Mouse (Mus musculus): Measurements from ENCODE around the gene Wdcp. TPM values are rescaled to one million over a fixed set of nuclear protein-coding genes. Genes with fewer than 3 reads are reported as not detected.
"Not testable (repeated sequence)": the region's sequence is repeated elsewhere in the genome, so short reads cannot be mapped to it uniquely, and the experiment has no call there.

The Wdcp gene
- total and polyA plus RNA-seq, 2 experiments: 7.4 to 8.0 TPM

DNA sequence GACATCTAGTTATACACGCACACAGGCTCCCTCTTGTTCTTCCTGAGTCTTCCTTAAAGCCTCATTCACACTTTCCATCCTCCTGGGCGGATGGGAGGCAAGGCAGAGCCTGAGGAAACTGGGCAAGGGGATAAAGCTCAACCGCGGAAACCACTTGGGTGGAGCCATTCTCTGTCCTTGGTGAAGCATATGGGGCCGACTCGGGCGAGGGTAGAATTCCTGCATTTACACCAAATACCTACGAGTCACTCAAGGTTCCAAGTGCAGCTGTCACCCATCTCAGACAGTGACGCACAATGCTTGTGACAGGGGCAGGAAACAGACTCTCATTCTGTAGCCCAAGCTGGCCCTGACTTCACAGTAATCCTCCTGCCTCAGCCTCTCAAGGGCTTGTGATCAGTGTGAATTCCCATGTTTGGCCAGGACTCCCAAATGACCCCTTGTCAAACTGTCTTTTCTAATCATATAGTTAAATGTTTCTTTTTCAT lies 35.2 kb downstream of the Wdcp start:
- 85% methylated on average over 9 of the region's 9 CpGs for WGBS
- H3K27ac ChIP-seq (replicated peaks; ENCODE audit: insufficient read depth, low read depth, low read length): no peak overlapping the region

DNA sequence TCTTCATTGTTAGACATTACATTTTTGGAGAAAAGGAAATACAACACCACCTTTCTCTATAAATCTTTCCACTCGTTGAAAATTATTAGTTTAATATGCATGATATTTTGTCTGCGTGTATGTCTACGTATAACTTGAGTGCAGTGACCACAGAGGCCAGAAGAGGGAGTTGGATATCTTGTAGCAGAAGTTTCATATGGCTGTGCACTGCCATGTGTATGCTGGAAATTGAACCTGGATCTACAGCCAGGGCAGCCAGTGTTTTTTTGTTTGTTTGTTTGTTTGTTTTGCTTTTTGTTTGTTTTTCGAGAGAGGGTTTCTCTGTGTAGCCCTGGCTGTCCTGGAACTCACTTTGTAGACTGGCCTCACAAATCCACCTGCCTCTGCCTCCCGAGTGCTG lies 35.9 kb downstream of the Wdcp start:
- TF ChIP-seq POLR2A (IDR thresholded peaks at IDR 0.05; ENCODE audit: extremely low read depth, insufficient read depth, low read length) (no peak), CTCF (IDR thresholded peaks at IDR 0.05; ENCODE audit: low read depth, low read length) (no peak)
- Histone ChIP-seq H3K27me3 (ENCODE audit: control insufficient read depth, insufficient read depth, low read length) (no peaks in the 10 kb centered on the region), H3K4me1 (ENCODE audit: control insufficient read depth, insufficient read depth, low read length) (peaks cover 5% of the 10 kb centered on the region), H3K36me3 (ENCODE audit: control insufficient read depth, insufficient read depth, low read length) (peaks cover 15% of the 10 kb centered on the region), H3K27ac (replicated peaks; ENCODE audit: insufficient read depth, low read depth, low read length) (no peak overlapping the region), H3K4me3 (ENCODE audit: insufficient read depth, low read depth, low read length) (no peak overlapping the region), H3K79me2 (ENCODE audit: control insufficient read depth, insufficient read depth, low read length) (no peaks in the 10 kb centered on the region), H3K9ac (ENCODE audit: low read depth, low read length) (no peak overlapping the region)
- DNase-seq (ENCODE audit: extremely low read depth, low read depth, low spot score): peak; percentile 26
- 95% methylated on average over 5 of the region's 5 CpGs for WGBS

More for the DNA sequence above, 35.2 kb downstream of the Wdcp start:
- Histone ChIP-seq H3K79me2 (ENCODE audit: control insufficient read depth, insufficient read depth, low read length) (no peaks in the 10 kb centered on the region), H3K4me1 (ENCODE audit: control insufficient read depth, insufficient read depth, low read length) (peaks cover 7% of the 10 kb centered on the region), H3K36me3 (ENCODE audit: control insufficient read depth, insufficient read depth, low read length) (peaks cover 15% of the 10 kb centered on the region), H3K27me3 (ENCODE audit: control insufficient read depth, insufficient read depth, low read length) (no peaks in the 10 kb centered on the region), H3K9ac (ENCODE audit: low read depth, low read length) (no peak overlapping the region), H3K4me3 (ENCODE audit: insufficient read depth, low read depth, low read length) (no peak overlapping the region)
- no peak for TF ChIP-seq POLR2A (IDR thresholded peaks at IDR 0.05; ENCODE audit: extremely low read depth, insufficient read depth, low read length)
- TF ChIP-seq CTCF (IDR thresholded peaks at IDR 0.05; ENCODE audit: low read depth, low read length): no peak
- DNase-seq (ENCODE audit: extremely low read depth, low read depth, low spot score): no peak

DNA sequence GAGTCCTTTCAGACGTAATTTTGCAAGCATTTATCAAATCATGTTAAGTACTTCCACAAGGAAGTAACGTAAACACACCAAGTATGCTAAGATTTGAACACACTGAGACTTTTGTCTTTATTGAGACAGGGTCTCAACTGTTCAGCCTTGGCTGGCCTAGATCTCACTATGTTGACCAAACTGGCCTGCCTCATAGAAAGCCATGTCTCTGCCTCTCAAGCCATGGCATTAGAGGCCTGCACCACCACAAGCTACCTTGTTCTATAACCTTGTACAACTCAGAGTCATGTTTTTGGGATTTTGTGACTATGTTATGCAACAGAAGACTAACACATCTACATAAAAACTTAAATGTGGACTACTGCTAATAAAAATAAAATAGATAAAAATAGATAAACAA lies 39.0 kb downstream of the Wdcp start:
- H3K36me3 ChIP-seq (ENCODE audit: control insufficient read depth, insufficient read depth, low read length): peaks cover 24% of the 10 kb centered on the region
- no peak overlapping the region for H3K9ac ChIP-seq (ENCODE audit: low read depth, low read length)
- H3K79me2 ChIP-seq (ENCODE audit: control insufficient read depth, insufficient read depth, low read length): no peaks in the 10 kb centered on the region
- 97% methylated on average over 2 of the region's 2 CpGs for WGBS
- no peak overlapping the region for H3K4me3 ChIP-seq (ENCODE audit: insufficient read depth, low read depth, low read length)
- no peak overlapping the region for H3K27ac ChIP-seq (replicated peaks; ENCODE audit: insufficient read depth, low read depth, low read length)
- DNase-seq (ENCODE audit: extremely low read depth, low read depth, low spot score): no peak
- no peaks in the 10 kb centered on the region for H3K4me1 ChIP-seq (ENCODE audit: control insufficient read depth, insufficient read depth, low read length)
- H3K27me3 ChIP-seq (ENCODE audit: control insufficient read depth, insufficient read depth, low read length): no peaks in the 10 kb centered on the region
- TF ChIP-seq CTCF (IDR thresholded peaks at IDR 0.05; ENCODE audit: low read depth, low read length): no peak
- TF ChIP-seq POLR2A (IDR thresholded peaks at IDR 0.05; ENCODE audit: extremely low read depth, insufficient read depth, low read length): no peak

DNA sequence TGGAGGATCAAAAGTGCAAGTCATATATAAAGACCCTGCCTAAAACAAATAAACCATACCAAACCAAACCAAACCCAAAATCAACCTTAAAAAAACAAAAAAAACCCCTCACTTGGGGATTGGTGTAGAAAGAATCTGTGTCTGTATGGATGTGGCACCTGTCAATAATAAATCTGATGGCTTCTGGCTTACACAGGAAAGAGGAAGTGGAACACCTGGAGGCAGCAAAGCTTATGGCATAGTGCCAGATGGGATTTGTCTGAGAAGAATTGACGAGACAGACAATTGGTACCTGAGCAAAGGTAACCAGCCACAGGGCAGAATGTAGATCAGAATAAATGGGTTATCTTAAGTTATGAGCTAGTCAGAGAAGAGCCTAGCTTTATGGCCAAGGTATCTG lies 42.0 kb downstream of the Wdcp start:
- Histone ChIP-seq H3K27ac (replicated peaks; ENCODE audit: insufficient read depth, low read depth, low read length) (no peak overlapping the region), H3K4me3 (ENCODE audit: insufficient read depth, low read depth, low read length) (no peak overlapping the region), H3K9ac (ENCODE audit: low read depth, low read length) (no peak overlapping the region), H3K79me2 (ENCODE audit: control insufficient read depth, insufficient read depth, low read length) (no peaks in the 10 kb centered on the region), H3K27me3 (ENCODE audit: control insufficient read depth, insufficient read depth, low read length) (no peaks in the 10 kb centered on the region), H3K4me1 (ENCODE audit: control insufficient read depth, insufficient read depth, low read length) (no peaks in the 10 kb centered on the region), H3K36me3 (ENCODE audit: control insufficient read depth, insufficient read depth, low read length) (peaks cover 20% of the 10 kb centered on the region)
- 47% methylated on average over 1 of the region's 1 CpGs for WGBS
- DNase-seq (ENCODE audit: extremely low read depth, low read depth, low spot score): no peak
- TF ChIP-seq CTCF (IDR thresholded peaks at IDR 0.05; ENCODE audit: low read depth, low read length) (no peak), POLR2A (IDR thresholded peaks at IDR 0.05; ENCODE audit: extremely low read depth, insufficient read depth, low read length) (no peak)

DNA sequence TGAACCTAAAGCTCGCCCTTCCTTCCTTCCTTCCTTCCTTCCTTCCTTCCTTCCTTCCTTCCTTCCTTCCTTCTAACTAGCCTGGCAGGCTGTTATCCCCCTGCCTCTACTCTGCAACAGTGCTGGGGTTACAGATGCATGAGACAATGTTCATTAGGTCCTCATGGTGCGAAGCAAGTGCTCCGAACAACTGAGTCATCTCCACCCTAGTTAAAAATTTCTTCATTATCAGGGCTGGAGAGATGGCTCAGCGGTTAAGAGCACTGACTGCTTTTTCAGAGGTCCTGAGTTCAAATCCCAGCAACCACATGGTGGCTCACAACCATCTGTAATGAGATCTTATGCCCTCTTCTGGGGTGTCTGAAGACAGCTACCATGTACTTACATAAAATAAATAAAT lies 43.5 kb downstream of the Wdcp start:
- not testable (repeated sequence) for H3K27me3 ChIP-seq (ENCODE audit: control insufficient read depth, insufficient read depth, low read length); H3K4me3 ChIP-seq (ENCODE audit: insufficient read depth, low read depth, low read length); H3K4me1 ChIP-seq (ENCODE audit: control insufficient read depth, insufficient read depth, low read length); DNase-seq (ENCODE audit: extremely low read depth, low read depth, low spot score); H3K79me2 ChIP-seq (ENCODE audit: control insufficient read depth, insufficient read depth, low read length); H3K9ac ChIP-seq (ENCODE audit: low read depth, low read length); H3K27ac ChIP-seq (replicated peaks; ENCODE audit: insufficient read depth, low read depth, low read length)
- peaks cover 23% of the 10 kb centered on the region for H3K36me3 ChIP-seq (ENCODE audit: control insufficient read depth, insufficient read depth, low read length)
- 98% methylated on average over 4 of the region's 4 CpGs for WGBS

DNA sequence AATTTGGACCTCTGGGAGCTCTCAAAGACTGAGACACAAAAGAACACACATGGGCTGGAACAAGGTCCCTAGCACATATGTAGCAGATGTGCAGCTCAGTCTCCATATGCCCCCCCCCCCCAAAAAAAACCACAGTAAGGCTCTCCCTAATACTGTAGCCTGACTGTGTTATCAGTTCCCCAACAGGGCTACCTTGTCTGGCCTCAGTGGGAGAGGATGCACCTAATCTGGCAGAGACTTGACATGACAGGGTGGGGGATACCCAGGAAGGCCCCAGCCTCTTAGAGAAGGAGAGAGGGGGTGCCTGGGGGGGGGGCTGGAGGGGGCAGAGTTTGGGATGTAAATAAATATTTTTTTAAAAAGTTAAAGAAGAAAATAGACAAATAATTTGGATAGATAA lies 45.6 kb downstream of the Wdcp start:
- H3K27me3 ChIP-seq (ENCODE audit: control insufficient read depth, insufficient read depth, low read length): no peaks in the 10 kb centered on the region
- H3K9ac ChIP-seq (ENCODE audit: low read depth, low read length): no peak overlapping the region
- TF ChIP-seq CTCF (IDR thresholded peaks at IDR 0.05; ENCODE audit: low read depth, low read length) (no peak), POLR2A (IDR thresholded peaks at IDR 0.05; ENCODE audit: extremely low read depth, insufficient read depth, low read length) (no peak)
- DNase-seq (ENCODE audit: extremely low read depth, low read depth, low spot score): no peak
- H3K36me3 ChIP-seq (ENCODE audit: control insufficient read depth, insufficient read depth, low read length): peaks cover 22% of the 10 kb centered on the region
- H3K79me2 ChIP-seq (ENCODE audit: control insufficient read depth, insufficient read depth, low read length): no peaks in the 10 kb centered on the region
- no peaks in the 10 kb centered on the region for H3K4me1 ChIP-seq (ENCODE audit: control insufficient read depth, insufficient read depth, low read length)
- H3K27ac ChIP-seq (replicated peaks; ENCODE audit: insufficient read depth, low read depth, low read length): no peak overlapping the region
- H3K4me3 ChIP-seq (ENCODE audit: insufficient read depth, low read depth, low read length): no peak overlapping the region

All from liver, adult 2 months (tissue).